Mouse (Mus musculus) lung, embryonic 16.5 days (tissue): ENCODE data around the gene Sla2. TPM values are rescaled to one million over a fixed set of nuclear protein-coding genes. Genes with fewer than 3 reads are reported as not detected.
"Not testable (repeated sequence)": the region's sequence is repeated elsewhere in the genome, so short reads cannot be mapped to it uniquely, and the experiment has no call there.

Experiments used
- ATAC-seq: fragments of 200-750 bp; cut with Nextera tagmentation; 2 replicates; pipeline ENCODE4 v1.8.0; 2017; ENCODE audit warnings: low read depth, mild to moderate bottlenecking, moderate library complexity
- H3K27ac ChIP-seq: fragments of 300-500 bp; sonication (generic); 2 replicates; pipeline ENCODE4 v1.5.1; 2014; ENCODE audit warnings: mild to moderate bottlenecking, control low read depth, low read length
- H3K27me3 ChIP-seq: fragments of 300-500 bp; sonication (generic); 2 replicates; pipeline ENCODE4 v1.6.1; 2014; ENCODE audit warnings: low read depth, low read length, mixed read lengths; ENCODE audit not compliant: control insufficient read depth, insufficient read depth
- H3K36me3 ChIP-seq: fragments of 300-500 bp; sonication (generic); 2 replicates; pipeline ENCODE4 v1.6.1; 2014; ENCODE audit warnings: low read length; ENCODE audit not compliant: control insufficient read depth, insufficient read depth
- H3K4me1 ChIP-seq: fragments of 300-500 bp; sonication (generic); replicated peaks from 2 replicates; pipeline ENCODE4 v1.6.1; 2014; ENCODE audit warnings: low read length, mixed read lengths; ENCODE audit not compliant: control insufficient read depth, insufficient read depth
- H3K4me2 ChIP-seq: fragments of 300-500 bp; sonication (generic); 2 replicates; pipeline ENCODE4 v1.6.1; 2014; ENCODE audit warnings: low read depth, low read length, control low read depth
- H3K4me3 ChIP-seq: fragments of 300-500 bp; sonication (generic); 2 replicates; pipeline ENCODE4 v1.5.1; 2014; ENCODE audit warnings: mild to moderate bottlenecking, low read length, control low read depth
- H3K9ac ChIP-seq: fragments of 300-500 bp; sonication (generic); 2 replicates; pipeline ENCODE4 v1.6.1; 2014; ENCODE audit warnings: low read length, control low read depth
- H3K9me3 ChIP-seq: fragments of 300-500 bp; sonication (generic); 2 replicates; pipeline ENCODE4 v1.6.1; 2016; ENCODE audit warnings: low read length; ENCODE audit not compliant: control insufficient read depth
- WGBS: fragments of 180-500 bp; shearing (Covaris S2); extraction: QIAGEN DNeasy Blood & Tissue Kit; methylation state at CpG from one replicate; pipeline ENCODE4 v1.1.7; 2014; 5-methylcytosine and 5-hydroxymethylcytosine counted together
- polyA plus RNA-seq: library from polyadenylated mRNA; unstranded; fragments of >200 nt; fragmentation: Nextera tagmentation; extraction: Ambion mirVana; gene quantifications from 2 replicates; pipeline ENCODE4 v1.2.1, GENCODE M21; 2015

The Sla2 gene
- polyA plus RNA-seq, 1 experiment from 2014 or later = 0.63 TPM

DNA sequence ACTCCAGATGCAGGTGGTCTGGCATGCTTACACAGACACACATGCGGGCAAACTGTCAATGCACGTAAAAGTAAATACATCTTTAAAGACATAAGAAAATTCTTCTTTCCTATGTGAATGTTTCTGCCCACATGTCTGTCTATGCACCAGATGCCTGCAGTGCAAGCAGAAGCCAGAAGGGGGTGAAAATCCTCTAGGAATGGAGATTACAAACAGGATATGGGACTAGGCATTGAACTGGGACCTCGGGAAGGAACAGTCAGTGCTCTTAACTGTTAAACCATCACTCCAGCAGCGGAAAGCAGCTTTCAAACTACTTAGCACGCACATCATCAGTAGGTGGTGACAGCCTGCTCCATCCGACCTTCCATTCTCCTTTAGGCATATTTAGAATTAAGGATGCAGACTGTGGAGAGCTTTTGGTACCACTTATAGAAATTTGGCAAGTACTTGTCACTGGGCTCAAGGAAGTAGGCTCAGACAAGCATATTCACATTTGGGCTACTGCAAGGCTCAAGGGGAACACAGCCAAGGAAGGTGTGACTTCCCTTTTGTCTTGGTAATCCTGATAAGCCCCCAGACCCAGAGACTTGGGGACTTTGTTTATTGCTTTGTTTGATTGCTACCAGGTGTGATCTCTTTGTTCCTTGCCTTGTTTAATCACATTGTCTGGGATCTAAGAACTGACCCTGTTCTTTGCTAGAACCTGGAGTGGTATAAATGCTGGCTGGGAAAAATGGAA is 18.2 kb upstream of the Sla2 start:
- Histone ChIP-seq H3K27ac (no peak overlapping the region), H3K9ac (no peak overlapping the region), H3K4me3 (no peak overlapping the region), H3K36me3 (no peaks in the 10 kb centered on the region), H3K4me1 (0 out of 2 replicates have a peak, but pooled peaks cover 2% of the 10 kb centered on the region), H3K9me3 (no peaks in the 10 kb centered on the region), H3K4me2 (no peak overlapping the region), H3K27me3 (no peaks in the 10 kb centered on the region)
- 14% methylated on average over 6 of the region's 6 CpGs for WGBS
- ATAC-seq = peak; percentile 74; the same call in 1 of the 2 replicates

DNA sequence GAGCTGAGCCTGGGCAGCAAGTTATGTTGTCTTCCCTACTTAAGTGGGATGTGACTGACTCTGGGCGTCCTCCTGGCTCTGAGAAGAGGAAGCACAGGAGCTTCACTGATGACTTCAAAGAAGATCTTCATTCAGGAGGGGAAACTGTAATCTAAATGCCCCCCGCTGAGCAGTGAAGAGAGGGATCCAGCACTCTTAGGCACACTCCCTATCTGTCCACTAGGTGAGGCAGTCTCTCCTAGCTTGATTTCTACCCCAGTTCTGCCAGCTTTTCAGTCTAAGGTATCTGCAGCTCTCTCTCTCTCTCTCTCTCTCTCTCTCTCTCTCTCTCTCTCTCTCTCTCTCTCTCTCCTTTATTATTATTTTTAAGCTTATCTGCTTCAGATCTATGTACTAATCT is 16.4 kb upstream of the Sla2 start:
- no peaks in the 10 kb centered on the region for H3K9me3 ChIP-seq
- H3K9ac ChIP-seq = no peak overlapping the region
- ATAC-seq = no peak
- 22% methylated on average over 2 of the region's 2 CpGs for WGBS
- no peaks in the 10 kb centered on the region for H3K27me3 ChIP-seq
- H3K36me3 ChIP-seq = no peaks in the 10 kb centered on the region
- H3K27ac ChIP-seq = no peak overlapping the region
- no peak overlapping the region for H3K4me2 ChIP-seq
- 0 out of 2 replicates have a peak, but pooled peaks cover 2% of the 10 kb centered on the region for H3K4me1 ChIP-seq
- H3K4me3 ChIP-seq = no peak overlapping the region

DNA sequence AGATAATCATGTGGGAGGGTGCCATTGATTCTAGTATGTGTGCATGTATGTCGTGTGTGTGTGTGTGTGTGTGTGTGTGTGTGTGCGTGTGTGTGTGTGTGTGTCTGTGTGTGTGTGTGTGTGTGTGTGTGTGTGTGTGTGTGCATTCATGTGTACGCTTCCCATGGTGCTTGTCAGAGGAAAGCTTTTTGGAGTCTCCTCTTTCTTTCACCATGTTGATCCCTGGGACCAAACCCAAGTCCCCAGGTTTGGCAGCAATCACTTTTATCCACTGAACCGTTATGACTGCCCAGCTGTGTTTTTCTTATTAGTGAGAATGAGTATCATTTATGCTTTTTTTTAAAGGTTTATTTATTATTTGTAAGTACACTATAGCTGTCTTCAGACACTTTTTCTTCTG is 15.4 kb upstream of the Sla2 start:
- not testable (repeated sequence) for H3K4me3 ChIP-seq, ATAC-seq, H3K9ac ChIP-seq, H3K4me1 ChIP-seq, H3K27ac ChIP-seq, H3K27me3 ChIP-seq, H3K36me3 ChIP-seq, H3K9me3 ChIP-seq, H3K4me2 ChIP-seq
- 59% methylated on average over 4 of the region's 4 CpGs for WGBS

DNA sequence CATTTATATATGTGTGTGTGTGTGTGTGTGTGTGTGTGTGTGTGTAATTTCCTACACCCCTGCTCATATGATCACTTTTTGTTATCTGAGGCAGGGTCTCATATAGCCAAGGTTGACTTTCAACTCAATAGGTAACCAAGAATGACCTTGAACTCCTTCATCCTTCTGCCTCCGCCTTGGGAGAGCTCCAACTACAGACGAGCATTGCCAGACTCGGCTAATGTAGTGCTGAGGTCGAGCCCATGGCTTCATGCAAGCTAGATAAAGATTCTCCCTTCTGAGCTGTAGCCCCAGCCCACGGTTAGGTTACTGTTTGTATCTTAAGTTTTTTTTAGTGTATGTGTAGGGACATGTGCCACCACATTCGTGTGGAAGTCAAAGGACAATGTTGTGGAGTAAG is 14.9 kb upstream of the Sla2 start:
- H3K9me3 ChIP-seq = no peaks in the 10 kb centered on the region
- no peaks in the 10 kb centered on the region for H3K36me3 ChIP-seq
- no peaks in the 10 kb centered on the region for H3K27me3 ChIP-seq
- H3K27ac ChIP-seq = no peak overlapping the region
- H3K4me1 ChIP-seq = 0 out of 2 replicates have a peak, but pooled peaks cover 2% of the 10 kb centered on the region
- WGBS = 57% methylated on average over 6 of the region's 6 CpGs
- no peak overlapping the region for H3K4me2 ChIP-seq
- H3K4me3 ChIP-seq = no peak overlapping the region
- ATAC-seq = no peak
- no peak overlapping the region for H3K9ac ChIP-seq

DNA sequence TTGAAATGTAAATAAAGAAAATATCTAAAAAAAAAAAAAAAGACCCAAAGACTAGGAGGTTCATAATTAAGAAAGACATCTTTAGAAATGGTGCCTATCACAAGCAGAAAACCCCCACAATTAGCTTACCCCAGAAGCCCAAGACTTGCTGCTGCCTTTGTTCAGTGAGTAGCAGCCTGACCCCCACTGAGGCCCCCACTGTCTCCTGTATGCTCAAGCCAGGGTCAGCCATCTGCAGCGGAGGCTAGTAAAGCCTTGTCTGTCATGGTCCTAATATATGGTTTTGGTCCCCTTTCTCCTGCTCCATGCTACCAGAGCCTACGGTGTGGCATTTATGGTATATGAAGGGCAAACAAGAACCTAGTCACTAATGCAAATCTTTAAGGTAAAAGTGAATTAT is 14.4 kb upstream of the Sla2 start:
- H3K4me1 ChIP-seq = 0 out of 2 replicates have a peak, but pooled peaks cover 2% of the 10 kb centered on the region
- no peak overlapping the region for H3K4me3 ChIP-seq
- 81% methylated on average over 2 of the region's 2 CpGs for WGBS
- no peak for ATAC-seq
- no peak overlapping the region for H3K4me2 ChIP-seq
- no peaks in the 10 kb centered on the region for H3K27me3 ChIP-seq
- no peaks in the 10 kb centered on the region for H3K9me3 ChIP-seq
- H3K9ac ChIP-seq = no peak overlapping the region
- no peak overlapping the region for H3K27ac ChIP-seq
- H3K36me3 ChIP-seq = no peaks in the 10 kb centered on the region

DNA sequence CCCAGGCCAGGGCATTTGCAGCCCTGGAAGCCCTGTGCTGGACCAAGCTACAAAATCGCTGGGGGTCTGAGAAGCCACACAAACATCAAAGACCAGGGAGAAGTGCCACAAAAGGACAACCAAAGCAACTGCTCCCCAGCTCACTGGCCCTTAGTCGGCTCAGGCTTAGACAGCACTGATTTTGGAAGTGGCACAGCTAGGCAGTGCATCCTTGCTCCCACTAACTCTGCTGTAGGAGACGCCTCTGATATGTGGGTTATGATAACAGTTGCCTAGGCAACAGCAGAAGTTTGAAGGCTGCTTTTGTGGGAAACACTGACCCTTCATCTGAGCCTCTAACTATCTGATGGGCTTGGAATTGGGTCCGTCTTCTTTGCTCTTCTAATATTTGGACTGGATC is 12.2 kb upstream of the Sla2 start:
- Histone ChIP-seq H3K9me3 (no peaks in the 10 kb centered on the region), H3K36me3 (no peaks in the 10 kb centered on the region), H3K4me3 (no peak overlapping the region), H3K27ac (no peak overlapping the region), H3K4me2 (no peak overlapping the region), H3K27me3 (no peaks in the 10 kb centered on the region), H3K9ac (no peak overlapping the region), H3K4me1 (no peaks in the 10 kb centered on the region; the same call in 1 of the 2 replicates)
- 60% methylated on average over 4 of the region's 4 CpGs for WGBS
- ATAC-seq = no peak

DNA sequence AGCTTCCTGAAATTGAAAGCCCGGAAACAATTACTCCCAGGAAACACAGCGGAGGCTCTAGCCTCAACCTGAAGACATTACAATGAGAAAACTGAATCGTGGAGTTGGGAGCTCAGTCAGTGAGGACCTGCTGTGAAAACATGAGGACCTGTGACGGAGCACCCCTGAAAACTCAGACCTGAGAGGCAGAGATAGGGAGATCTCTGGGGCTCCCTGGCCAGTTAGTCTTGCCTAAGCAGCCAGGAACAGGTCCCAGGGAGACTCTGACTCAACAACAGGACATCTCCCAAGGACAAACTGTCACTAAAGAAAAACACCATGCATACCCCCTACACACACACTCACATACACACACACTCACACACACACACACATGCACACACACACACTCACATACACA is 11.4 kb upstream of the Sla2 start:
- H3K4me3 ChIP-seq = no peak overlapping the region
- H3K27me3 ChIP-seq = no peaks in the 10 kb centered on the region
- 41% methylated on average over 4 of the region's 4 CpGs for WGBS
- no peak overlapping the region for H3K27ac ChIP-seq
- no peaks in the 10 kb centered on the region for H3K9me3 ChIP-seq
- no peaks in the 10 kb centered on the region for H3K36me3 ChIP-seq
- no peak overlapping the region for H3K4me2 ChIP-seq
- ATAC-seq = no peak
- no peaks in the 10 kb centered on the region; the same call in 1 of the 2 replicates for H3K4me1 ChIP-seq
- H3K9ac ChIP-seq = no peak overlapping the region

DNA sequence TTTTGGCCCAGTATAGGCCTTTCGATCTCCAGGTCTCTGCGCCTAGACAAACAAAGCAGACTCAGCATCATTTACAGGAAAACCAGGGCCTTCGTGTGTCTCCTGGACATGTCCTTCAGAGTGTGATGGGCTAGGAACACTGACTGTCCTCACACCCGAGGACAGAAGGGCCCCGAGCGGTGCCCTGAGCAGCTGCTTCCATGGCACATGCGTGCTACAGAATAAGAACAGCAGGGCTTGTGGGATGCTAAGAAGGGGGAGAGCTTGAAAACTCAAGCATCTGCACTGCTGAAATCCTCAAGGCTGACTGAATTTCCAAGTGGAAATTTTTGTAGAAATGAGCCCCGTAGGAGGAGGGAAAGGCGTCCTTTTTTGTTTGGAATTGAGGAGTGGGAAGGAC is 10.0 kb upstream of the Sla2 start:
- Histone ChIP-seq H3K27me3 (no peaks in the 10 kb centered on the region), H3K4me2 (no peak overlapping the region), H3K4me1 (no peaks in the 10 kb centered on the region; the same call in 1 of the 2 replicates), H3K9ac (no peak overlapping the region), H3K27ac (no peak overlapping the region), H3K36me3 (no peaks in the 10 kb centered on the region), H3K9me3 (no peaks in the 10 kb centered on the region), H3K4me3 (no peak overlapping the region)
- WGBS = 79% methylated on average over 9 of the region's 9 CpGs
- no peak for ATAC-seq

DNA sequence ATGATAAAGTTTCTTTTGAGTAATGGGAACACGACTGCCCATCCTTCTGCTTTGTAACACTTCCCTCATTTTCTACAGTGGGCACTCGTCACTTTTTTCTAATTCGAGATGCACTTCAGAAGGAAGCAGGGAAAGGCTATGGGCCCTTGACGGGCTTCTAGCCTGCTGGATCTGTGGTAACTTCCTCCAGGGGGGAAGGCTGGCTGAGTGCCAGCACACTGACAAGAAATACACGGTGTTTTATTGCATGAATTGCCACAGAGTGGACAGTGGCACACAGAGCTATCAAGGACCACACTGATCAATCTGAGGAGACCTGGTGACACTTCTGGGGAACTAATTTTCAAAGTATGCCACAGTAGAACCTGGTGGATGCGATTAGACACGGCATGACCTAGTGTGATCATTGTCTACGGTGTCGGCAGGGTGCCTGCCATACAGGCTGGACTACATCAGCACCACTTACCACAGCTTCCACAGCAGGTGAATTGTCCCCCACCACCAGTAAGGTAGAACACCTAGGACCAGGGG is 9.5 kb upstream of the Sla2 start:
- Histone ChIP-seq H3K27ac (no peak overlapping the region), H3K4me3 (no peak overlapping the region), H3K36me3 (no peaks in the 10 kb centered on the region), H3K9ac (no peak overlapping the region), H3K4me1 (no peaks in the 10 kb centered on the region; the same call in 1 of the 2 replicates), H3K9me3 (no peaks in the 10 kb centered on the region), H3K4me2 (no peak overlapping the region), H3K27me3 (no peaks in the 10 kb centered on the region)
- 48% methylated on average over 9 of the region's 9 CpGs for WGBS
- no peak for ATAC-seq
